Mouse (Mus musculus) retina, postnatal 1 day (tissue): ENCODE measurements at regions not wholly inside any gene's neighbourhood (a gene's known extent, or its start where the extent isn't known, plus 50 kb on each side); places are given as distances from the start of the nearest gene placed in this dataset.

Source experiments
- DNase-seq: peaks from one replicate; pipeline ENCODE4 v3.0.0-alpha.2; 2012

DNA sequence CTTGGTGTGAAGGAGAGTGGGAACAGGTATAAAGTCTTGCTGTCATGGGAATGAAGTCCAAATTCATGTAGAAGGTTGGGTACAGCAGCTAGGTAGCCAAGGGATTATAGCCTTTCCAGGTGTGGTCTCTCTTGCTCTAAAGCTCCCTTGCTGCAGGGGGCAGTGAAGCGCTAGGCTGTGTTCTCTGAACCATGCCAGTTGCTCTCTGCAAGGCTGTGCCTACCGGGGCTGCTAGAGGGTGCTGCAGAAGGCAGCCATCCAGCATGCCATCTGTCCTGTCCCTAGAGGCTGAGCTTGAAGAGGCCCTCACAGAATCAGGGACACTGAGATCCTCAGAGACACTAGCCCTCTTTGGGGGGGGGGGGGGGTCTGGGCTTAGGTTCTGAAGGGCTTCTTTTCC, 50.6 kb upstream of the Shank2 start:
- DNase-seq = peak; percentile 42
